Mouse (Mus musculus): ENCODE results near the gene Misp.

Misp gene

DNA sequence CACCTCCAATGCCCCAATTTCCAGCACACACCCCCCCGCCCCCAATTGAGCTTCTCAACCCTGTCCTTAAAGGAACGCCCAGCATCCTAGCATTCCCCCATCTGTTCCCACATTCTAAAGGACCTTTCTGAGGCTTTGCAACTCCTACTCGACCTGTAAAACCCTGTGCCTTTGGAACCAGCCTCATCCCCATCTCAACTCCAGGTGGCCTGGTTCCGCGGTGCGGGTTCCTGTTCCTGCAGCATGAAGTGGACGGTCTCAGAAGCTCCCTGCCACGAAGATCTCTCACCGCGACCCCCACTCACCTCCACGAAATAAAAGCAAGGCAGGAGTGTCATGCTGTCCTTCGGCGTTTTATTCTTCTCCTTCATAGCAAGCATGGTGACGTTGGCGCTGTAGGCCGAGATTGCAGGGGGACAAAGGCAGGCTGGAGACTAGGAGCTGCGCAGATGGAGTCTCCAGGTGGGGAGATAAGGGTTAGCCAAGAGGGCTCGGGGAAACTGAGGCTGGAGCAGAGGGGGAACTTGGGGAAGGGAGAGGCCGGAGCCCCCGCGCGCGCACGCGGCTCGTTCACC is 53.0 kb downstream of the Misp start:
- no peak for DNase-seq (ENCODE audit: low spot score)

DNA sequence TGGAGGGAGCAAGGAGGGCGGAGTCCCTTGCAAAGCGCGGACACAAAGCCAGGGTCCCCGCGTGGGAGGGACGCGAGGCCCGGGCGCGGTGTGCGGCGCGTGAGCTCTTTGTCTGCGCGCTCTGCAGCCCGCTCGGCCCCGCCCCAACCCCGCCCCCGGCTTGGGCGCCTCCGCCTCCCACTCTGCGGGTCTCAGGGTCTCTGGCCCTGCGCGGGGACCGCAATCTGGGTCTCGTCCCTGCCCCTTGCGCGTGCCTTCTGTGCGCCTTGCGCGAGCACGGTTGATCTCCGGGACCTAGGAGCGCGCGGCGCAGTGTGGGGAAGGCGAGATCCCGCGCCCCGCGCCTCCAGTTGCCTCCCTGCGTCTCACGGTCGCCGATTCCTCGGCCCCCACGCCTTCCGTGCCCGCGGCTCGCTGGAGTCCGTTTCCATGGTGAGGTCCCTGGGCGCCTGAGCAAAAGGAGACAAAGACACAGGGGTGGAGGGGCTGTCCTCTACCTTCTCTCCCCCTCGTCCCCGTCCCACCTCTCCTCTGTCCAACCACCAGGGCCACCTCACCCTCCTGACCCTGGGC is 53.6 kb downstream of the Misp start, which contains the start of the genes Prtn3 and Plppr3:
Prtn3 (plus strand) TSS at position 187 of the 573 bp plus-strand sequence.
Plppr3 (minus strand) TSS at position 345 of the 573 bp plus-strand sequence.
- no peak for DNase-seq (ENCODE audit: low spot score)

DNA sequence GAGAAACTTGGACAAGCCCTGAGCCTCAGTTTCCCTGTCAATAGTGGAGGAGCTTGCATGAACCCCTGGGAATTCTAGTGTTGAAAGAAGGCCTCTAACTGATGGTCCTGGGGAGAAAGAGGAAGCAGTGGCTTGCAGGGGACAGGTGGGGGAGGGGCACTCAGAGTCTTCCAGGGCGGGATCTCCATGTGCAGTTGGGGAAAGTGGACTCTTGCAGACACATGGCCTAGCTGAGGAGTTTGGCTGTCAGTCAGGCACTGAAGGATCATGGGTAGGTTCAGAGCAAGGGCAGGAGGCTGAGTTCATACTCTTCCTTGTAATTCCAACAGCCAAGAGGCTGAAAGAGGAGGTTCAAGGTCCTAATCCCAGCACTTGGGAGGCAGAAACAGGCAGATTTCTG is 56.4 kb downstream of the Misp start:
- DNase-seq (ENCODE audit: low spot score) = no peak

DNA sequence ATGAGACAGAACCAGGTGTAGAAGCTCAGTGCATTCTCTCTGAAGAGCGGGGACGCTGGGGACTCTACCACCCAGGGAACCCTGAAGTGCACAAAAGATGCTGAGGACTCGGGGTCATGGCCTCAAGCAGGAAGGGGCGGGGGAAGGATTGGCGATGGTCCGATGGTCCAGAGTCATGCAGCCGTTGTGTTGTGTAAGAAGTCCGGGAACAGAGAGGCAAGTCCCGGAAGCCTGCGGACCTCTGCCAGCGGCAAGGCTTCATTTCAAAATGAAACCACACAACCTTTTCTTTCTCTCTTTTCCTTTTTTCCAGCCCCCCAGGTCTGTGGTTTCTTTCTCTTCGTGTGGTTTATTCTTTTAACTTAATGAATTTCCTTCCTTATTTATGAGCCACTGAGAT is 57.0 kb downstream of the Misp start:
- no peak for DNase-seq (ENCODE audit: low spot score)

DNA sequence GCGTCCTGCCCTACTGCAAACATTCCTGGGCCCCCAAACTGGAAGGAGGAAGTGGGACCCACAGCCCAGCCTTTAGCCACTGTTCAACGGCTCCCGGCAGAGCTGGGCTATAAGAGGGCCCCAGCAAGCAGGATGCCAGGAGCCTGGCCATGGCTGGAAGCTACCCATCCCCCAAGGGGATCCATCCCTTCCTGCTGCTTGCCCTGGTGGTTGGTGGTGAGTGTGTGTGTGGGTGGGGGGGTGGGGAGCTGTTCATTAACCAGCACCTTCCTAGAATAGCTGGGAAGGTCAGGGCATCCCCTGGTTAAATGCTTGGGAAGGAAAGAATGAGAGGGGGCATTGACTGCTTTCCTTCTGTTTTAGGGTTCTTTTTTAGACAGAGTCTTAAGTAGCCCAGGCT is 58.7 kb downstream of the Misp start:
- DNase-seq (ENCODE audit: low spot score) = no peak
